Mouse (Mus musculus) neural tube, embryonic 13.5 days (tissue): ENCODE results near the gene Efcab11. TPM values are rescaled to one million over a fixed set of nuclear protein-coding genes. Genes with fewer than 3 reads are reported as not detected.

Source experiments
- ATAC-seq: fragments of 200-750 bp; cut with Nextera tagmentation; 2 replicates; pipeline ENCODE4 v1.8.0; 2017; ENCODE audit warnings: low read depth, mild to moderate bottlenecking, moderate TSS enrichment, moderate library complexity
- H3K27ac ChIP-seq: fragments of 300-500 bp; sonication (generic); replicated peaks from 2 replicates; pipeline ENCODE4 v1.5.1; 2015; ENCODE audit warnings: moderate library complexity, mild to moderate bottlenecking, inconsistent platforms
- H3K27me3 ChIP-seq: fragments of 300-500 bp; sonication (generic); 2 replicates; pipeline ENCODE4 v1.6.1; 2015; ENCODE audit warnings: mild to moderate bottlenecking, inconsistent platforms
- H3K36me3 ChIP-seq: fragments of 300-500 bp; sonication (generic); 2 replicates; pipeline ENCODE4 v1.6.1; 2015; ENCODE audit warnings: mild to moderate bottlenecking, inconsistent platforms
- H3K4me1 ChIP-seq: fragments of 300-500 bp; sonication (generic); replicated peaks from 2 replicates; pipeline ENCODE4 v1.6.1; 2015; ENCODE audit warnings: inconsistent platforms
- H3K4me2 ChIP-seq: fragments of 300-500 bp; sonication (generic); 2 replicates; pipeline ENCODE4 v1.6.1; 2015; ENCODE audit warnings: inconsistent platforms, mild to moderate bottlenecking, moderate library complexity
- H3K4me3 ChIP-seq: fragments of 300-500 bp; sonication (generic); 2 replicates; pipeline ENCODE4 v1.5.1; 2015; ENCODE audit warnings: mild to moderate bottlenecking, inconsistent platforms
- H3K9ac ChIP-seq: fragments of 300-500 bp; sonication (generic); 2 replicates; pipeline ENCODE4 v1.6.1; 2015; ENCODE audit warnings: moderate library complexity, mild to moderate bottlenecking, inconsistent platforms
- H3K9me3 ChIP-seq: fragments of 300-500 bp; sonication (generic); 2 replicates; pipeline ENCODE4 v1.6.1; 2016; ENCODE audit warnings: inconsistent platforms
- WGBS: fragments of 180-500 bp; shearing (Covaris S2); methylation state at CpG from one replicate; pipeline ENCODE4 v1.1.7; 2015; 5-methylcytosine and 5-hydroxymethylcytosine counted together
- polyA plus RNA-seq: library from polyadenylated mRNA; unstranded; fragments of >200 nt; fragmentation: Nextera tagmentation; extraction: Ambion mirVana; gene quantifications from 2 replicates; pipeline ENCODE4 v1.2.1, GENCODE M21; 2015

Efcab11 gene
- polyA plus RNA-seq, 1 experiment from 2014 or later: 4.2 TPM

DNA sequence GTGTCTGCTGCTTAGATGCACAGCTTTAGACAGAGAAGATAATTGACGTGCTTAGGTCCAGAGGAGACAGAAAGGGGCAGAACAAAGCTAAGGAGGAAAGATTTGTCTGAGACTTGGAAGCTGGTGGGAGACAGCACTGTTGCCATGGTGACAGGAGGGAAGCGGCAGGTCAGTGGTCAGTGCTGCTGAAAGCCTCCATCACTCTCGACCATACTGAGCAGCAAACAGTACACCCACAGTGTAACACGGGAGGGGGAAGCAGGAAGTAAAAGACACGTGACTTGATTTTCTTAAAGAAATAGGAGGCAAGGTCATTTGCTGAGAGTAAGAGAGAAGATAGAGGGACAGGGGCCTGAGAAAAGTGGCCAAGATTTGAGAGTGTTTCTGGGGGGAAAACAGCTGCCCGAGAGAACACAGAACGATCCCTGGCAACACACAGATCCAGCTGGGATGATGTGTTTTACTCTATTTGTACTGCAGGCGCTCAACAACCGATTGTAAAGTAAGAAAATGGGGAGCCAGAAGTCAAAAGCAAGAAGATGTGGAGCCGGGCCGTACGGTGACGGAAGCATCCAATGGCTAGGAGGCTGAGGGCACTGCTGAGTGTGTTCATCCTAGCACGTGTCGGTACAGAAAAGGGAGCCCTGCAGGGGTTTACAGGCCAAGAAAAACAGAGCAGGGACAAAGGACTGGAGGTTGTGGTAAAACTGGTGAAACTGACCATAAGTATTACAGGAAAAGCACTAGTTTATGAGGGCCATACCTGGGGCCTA is 126.3 kb downstream of the Efcab11 start:
- H3K9me3 ChIP-seq: no peaks in the 10 kb centered on the region
- H3K9ac ChIP-seq: no peak overlapping the region
- WGBS: 36% methylated on average over 15 of the region's 15 CpGs

DNA sequence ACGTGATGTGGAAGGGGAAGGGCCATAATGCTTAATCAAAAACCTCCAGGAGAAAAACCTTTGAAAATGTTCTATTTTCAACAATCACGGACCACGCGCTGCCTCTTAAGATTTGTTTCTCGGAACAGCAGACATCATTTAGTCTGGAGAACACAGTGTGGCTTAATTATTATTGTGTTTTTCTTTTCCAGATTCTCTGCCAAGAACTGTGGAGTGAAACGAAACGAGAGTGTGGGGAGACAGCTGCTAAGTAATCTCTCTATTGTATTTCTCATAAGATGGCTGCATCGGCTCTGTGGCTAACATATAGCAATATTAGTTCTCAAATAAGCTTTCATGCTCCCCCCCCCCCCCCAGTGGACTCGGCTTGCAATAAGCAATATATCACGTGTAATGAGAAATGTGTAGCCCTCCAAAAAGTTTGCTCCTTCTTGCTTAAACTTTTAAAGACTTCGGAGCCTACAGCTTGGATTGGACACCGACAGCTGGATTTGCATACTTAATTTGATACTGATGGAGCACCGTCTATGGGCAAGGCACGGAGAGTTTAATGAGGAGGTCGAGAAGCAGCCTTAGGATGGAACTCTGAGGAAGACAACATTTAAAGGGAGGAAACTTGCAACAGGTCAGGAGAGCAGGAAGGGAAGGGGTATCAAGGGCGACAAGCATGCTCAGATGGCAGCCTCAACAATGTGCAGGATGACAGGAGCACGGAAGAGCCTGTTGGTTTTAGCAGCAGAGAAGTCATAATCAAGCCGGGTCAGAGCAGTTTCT is 127.1 kb downstream of the Efcab11 start:
- H3K9me3 ChIP-seq: no peaks in the 10 kb centered on the region
- H3K4me1 ChIP-seq: peaks cover 20% of the 10 kb centered on the region
- H3K4me2 ChIP-seq: peak overlapping the region; percentile 39
- H3K27me3 ChIP-seq: no peaks in the 10 kb centered on the region
- H3K36me3 ChIP-seq: no peaks in the 10 kb centered on the region
- 51% methylated on average over 18 of the region's 18 CpGs for WGBS
- no peak overlapping the region for H3K4me3 ChIP-seq
- peak overlapping the region; percentile 68 for H3K27ac ChIP-seq
- H3K9ac ChIP-seq: no peak overlapping the region
- 0 out of 2 replicates have a peak, but pooled peaks have one; percentile 3 for ATAC-seq

More for the DNA sequence above, 126.3 kb downstream of the Efcab11 start:
- ATAC-seq: peak; percentile 91
- no peak overlapping the region for H3K4me3 ChIP-seq
- no peaks in the 10 kb centered on the region for H3K36me3 ChIP-seq
- H3K4me1 ChIP-seq: peaks cover 20% of the 10 kb centered on the region
- no peaks in the 10 kb centered on the region for H3K27me3 ChIP-seq
- peak overlapping the region; percentile 68 for H3K27ac ChIP-seq
- peak overlapping the region; percentile 39 for H3K4me2 ChIP-seq

DNA sequence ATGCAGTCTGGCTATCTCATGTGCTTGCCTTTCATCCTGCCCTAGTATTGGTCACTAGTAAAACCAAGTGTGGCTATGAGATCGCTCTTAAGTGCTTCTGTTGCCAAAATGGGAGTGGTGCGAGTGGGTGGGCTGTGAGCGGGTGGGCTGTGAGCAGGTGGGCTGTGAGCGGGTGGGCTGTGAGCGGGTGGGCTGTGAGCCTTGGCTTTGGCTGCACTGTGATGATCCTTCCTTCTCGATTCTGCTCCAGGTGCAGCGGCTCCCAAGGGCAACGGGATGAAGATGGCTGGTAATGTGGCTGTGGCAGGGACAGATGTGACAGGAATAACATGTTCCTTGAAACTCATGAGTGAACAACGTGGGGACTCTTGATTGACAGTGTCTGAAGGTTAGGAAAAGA is 128.0 kb downstream of the Efcab11 start:
- no peaks in the 10 kb centered on the region for H3K9me3 ChIP-seq
- H3K27ac ChIP-seq: no peak overlapping the region
- peaks cover 20% of the 10 kb centered on the region for H3K4me1 ChIP-seq
- H3K27me3 ChIP-seq: no peaks in the 10 kb centered on the region
- H3K4me2 ChIP-seq: no peak overlapping the region
- WGBS: 88% methylated on average over 9 of the region's 9 CpGs
- H3K9ac ChIP-seq: no peak overlapping the region
- no peak overlapping the region for H3K4me3 ChIP-seq
- H3K36me3 ChIP-seq: no peaks in the 10 kb centered on the region
- no peak for ATAC-seq

DNA sequence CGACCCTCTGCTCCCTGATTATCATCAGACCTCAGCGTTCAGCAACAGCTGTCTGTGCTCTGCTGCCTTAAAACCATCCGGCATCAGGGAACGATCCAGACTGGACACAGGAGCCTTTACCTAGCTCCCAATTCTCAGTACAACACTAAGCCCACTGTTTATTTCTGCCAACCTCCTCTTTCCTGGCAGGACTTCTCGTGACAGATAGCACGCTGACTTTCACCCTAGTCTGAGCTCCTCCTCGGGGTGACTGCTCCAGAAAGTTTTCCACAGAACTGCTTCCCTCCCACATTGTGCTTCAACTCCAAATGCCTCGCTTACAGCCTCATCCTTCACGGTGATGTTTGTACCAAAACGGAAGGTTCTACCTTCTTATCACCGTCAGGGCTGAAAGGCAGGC is 131.3 kb downstream of the Efcab11 start:
- Histone ChIP-seq H3K4me1 (peaks cover 14% of the 10 kb centered on the region), H3K9ac (no peak overlapping the region), H3K27me3 (no peaks in the 10 kb centered on the region), H3K4me3 (no peak overlapping the region), H3K27ac (no peak overlapping the region), H3K36me3 (no peaks in the 10 kb centered on the region), H3K4me2 (no peak overlapping the region), H3K9me3 (no peaks in the 10 kb centered on the region)
- 85% methylated on average over 11 of the region's 11 CpGs for WGBS
- ATAC-seq: no peak

DNA sequence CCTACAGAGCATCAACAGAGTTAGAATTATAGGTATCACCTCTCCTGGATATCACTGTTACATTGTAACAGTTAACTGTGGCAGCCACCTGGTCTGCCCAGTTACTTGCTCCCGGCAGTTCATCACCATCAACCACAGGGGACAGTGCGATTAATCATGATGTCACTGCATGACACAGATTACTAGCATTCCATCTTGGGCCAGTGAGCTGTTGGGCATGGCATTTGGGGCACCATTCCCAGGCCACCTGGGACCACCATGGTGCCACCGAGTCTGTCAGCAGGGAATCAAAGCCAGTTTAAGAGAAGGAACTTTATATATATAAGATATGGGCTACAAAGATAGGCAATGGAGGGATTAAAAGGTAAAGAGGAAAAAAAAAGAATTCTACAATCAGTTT is 134.8 kb downstream of the Efcab11 start:
- Histone ChIP-seq H3K27me3 (no peaks in the 10 kb centered on the region), H3K4me3 (no peak overlapping the region), H3K4me1 (no peaks in the 10 kb centered on the region; the same call in 1 of the 2 replicates), H3K4me2 (no peak overlapping the region), H3K9ac (no peak overlapping the region), H3K36me3 (no peaks in the 10 kb centered on the region), H3K9me3 (no peaks in the 10 kb centered on the region), H3K27ac (no peak overlapping the region)
- ATAC-seq: no peak
- 73% methylated on average over 3 of the region's 3 CpGs for WGBS

DNA sequence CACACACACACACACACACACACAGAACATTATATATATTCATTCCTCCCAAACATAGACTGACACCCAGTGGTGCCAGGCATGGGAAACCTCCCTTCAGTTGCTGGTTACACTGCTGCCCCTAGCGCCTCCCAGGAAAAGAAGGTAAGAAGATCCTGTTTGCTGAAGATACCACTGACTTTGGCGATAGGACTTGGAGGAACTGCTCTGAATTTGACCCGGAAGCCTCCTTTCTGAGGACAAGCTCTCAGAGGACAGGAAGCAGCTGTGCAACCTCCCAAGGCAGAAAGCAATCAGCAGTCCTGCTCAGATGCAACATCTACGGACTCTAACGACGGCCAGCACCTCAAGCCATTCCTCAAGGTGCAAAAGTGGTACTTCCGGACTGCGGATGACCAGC is 142.6 kb downstream of the Efcab11 start:
- WGBS: 81% methylated on average over 8 of the region's 8 CpGs
- Histone ChIP-seq H3K4me3 (no peak overlapping the region), H3K27ac (no peak overlapping the region), H3K9ac (no peak overlapping the region), H3K27me3 (no peaks in the 10 kb centered on the region), H3K9me3 (no peaks in the 10 kb centered on the region), H3K4me2 (no peak overlapping the region), H3K4me1 (peaks cover 11% of the 10 kb centered on the region), H3K36me3 (no peaks in the 10 kb centered on the region)
- ATAC-seq: no peak

DNA sequence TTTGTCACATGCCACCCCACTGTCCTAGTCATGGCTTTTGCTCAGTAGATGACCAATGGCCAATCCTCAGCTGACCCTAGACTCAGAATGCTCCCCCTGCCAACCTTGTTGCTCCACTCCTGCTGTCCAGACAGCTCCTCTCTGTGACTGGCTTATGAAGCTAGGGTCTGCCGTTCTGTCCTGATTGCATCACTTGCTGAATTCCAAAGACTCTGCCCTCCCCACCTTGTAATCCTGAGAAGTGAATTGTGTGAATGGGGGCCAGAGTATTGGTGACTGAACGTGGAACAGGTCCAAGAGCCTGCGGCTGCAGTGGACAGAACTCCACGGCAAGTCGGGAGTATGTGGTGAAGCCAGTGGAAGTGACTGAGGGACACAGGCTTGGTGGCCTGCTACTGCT is 145.0 kb downstream of the Efcab11 start:
- H3K9ac ChIP-seq: no peak overlapping the region

DNA sequence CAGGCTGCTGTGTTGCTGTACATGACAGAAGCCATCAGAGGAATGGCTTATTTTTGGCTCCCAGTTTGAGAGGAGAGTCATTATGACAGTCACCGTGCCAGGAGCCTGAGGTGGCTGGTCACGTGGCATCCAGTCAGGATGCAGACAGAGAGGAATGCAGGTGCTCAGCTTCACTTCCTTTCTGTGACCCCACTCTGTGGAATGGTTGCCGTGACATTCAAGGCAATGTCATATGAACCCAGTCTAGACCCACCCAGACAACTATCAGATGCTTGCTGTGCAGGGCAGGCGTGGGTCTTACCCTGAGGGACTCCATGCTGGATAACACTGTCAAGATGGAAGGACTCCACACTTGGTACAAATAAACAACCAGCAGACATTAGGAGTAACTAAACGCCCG is 146.0 kb downstream of the Efcab11 start:
- no peaks in the 10 kb centered on the region for H3K36me3 ChIP-seq

More for the DNA sequence above, 145.0 kb downstream of the Efcab11 start:
- H3K9me3 ChIP-seq: no peaks in the 10 kb centered on the region
- no peaks in the 10 kb centered on the region for H3K27me3 ChIP-seq
- peaks cover 18% of the 10 kb centered on the region for H3K4me1 ChIP-seq
- no peak for ATAC-seq
- 71% methylated on average over 5 of the region's 5 CpGs for WGBS
- H3K27ac ChIP-seq: no peak overlapping the region
- no peaks in the 10 kb centered on the region for H3K36me3 ChIP-seq
- no peak overlapping the region for H3K4me3 ChIP-seq
- H3K4me2 ChIP-seq: no peak overlapping the region

DNA sequence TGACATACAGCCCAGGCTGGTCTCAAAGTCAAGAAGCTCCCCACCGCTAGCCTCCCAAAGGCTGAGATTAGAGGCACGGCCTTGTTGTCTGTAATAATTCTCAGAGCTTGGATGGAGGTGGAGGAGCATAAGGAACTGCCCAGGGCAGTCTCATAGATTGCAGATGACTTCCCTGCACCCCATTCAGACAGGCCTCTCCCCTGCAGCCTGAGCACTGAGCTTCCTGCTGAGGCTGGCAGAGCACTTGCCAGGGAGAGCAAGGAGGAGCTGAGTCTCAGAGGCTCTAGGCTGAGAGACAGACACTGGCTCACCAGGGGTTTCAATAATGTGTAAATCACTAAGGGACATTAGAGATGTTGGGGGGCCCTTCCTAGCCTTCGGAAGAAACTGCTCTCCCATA is 147.3 kb downstream of the Efcab11 start:
- no peak overlapping the region for H3K9ac ChIP-seq
- WGBS: 28% methylated on average over 3 of the region's 3 CpGs

More for the DNA sequence above, 146.0 kb downstream of the Efcab11 start:
- Histone ChIP-seq H3K9ac (no peak overlapping the region), H3K9me3 (no peaks in the 10 kb centered on the region), H3K4me3 (no peak overlapping the region), H3K27me3 (no peaks in the 10 kb centered on the region), H3K4me1 (peaks cover 18% of the 10 kb centered on the region), H3K4me2 (no peak overlapping the region), H3K27ac (peak overlapping the region; percentile 64; the same call in 1 of the 2 replicates)
- 91% methylated on average over 6 of the region's 6 CpGs for WGBS
- ATAC-seq: no peak

DNA sequence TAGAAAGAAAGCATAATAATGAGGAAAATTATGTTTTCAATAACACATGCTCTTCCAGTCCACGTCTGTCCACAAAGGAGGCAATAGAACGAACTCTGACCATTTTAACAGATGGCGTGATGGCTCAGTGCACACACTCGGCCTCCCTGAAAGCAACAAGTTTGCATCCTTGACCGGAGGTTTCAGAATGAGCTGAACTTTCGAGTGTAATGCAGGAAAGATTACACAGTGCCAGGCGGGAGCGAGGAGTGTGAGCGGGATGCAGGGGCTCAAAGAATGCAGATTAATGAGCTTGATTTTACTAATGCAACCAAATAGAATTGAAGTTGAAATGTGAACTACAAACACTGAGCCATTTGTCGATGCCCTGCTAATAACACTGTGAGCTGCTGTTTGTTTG is 149.1 kb downstream of the Efcab11 start:
- 56% methylated on average over 10 of the region's 10 CpGs for WGBS
- Histone ChIP-seq H3K36me3 (no peaks in the 10 kb centered on the region), H3K9me3 (no peaks in the 10 kb centered on the region), H3K4me2 (no peak overlapping the region), H3K9ac (no peak overlapping the region), H3K27me3 (no peaks in the 10 kb centered on the region), H3K4me1 (peaks cover 18% of the 10 kb centered on the region), H3K4me3 (no peak overlapping the region), H3K27ac (no peak overlapping the region)
- ATAC-seq: no peak

More for the DNA sequence above, 147.3 kb downstream of the Efcab11 start:
- H3K4me3 ChIP-seq: no peak overlapping the region
- H3K36me3 ChIP-seq: no peaks in the 10 kb centered on the region
- no peaks in the 10 kb centered on the region for H3K27me3 ChIP-seq
- ATAC-seq: peak; percentile 65
- H3K4me1 ChIP-seq: peaks cover 18% of the 10 kb centered on the region
- H3K27ac ChIP-seq: peak overlapping the region; percentile 64
- H3K4me2 ChIP-seq: no peak overlapping the region
- no peaks in the 10 kb centered on the region for H3K9me3 ChIP-seq

DNA sequence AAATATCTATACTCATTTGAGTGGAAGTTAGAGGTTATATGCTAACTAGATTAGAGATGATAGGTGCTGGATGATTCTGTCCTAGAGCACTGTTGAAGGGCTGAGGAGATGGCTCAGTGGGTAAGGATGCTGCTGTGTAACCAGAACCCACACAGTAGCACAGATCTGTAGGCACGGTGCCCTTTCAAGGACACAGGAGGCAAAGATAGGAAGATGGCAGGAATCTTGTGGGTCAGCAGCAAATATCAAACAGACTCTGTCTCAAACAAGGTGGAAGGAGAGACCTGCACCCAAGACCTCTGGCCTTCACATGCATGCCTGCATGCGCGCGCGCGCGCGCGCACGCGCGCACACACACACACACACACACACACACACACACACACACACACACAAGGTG is 160.0 kb downstream of the Efcab11 start:
- H3K27me3 ChIP-seq: no peaks in the 10 kb centered on the region
- peaks cover 13% of the 10 kb centered on the region for H3K4me1 ChIP-seq
- no peak overlapping the region for H3K4me3 ChIP-seq
- H3K9me3 ChIP-seq: no peaks in the 10 kb centered on the region
- no peak overlapping the region for H3K27ac ChIP-seq
- H3K4me2 ChIP-seq: no peak overlapping the region
- H3K36me3 ChIP-seq: no peaks in the 10 kb centered on the region
- WGBS: over 99% methylated on average over 12 of the region's 12 CpGs
- no peak for ATAC-seq
- H3K9ac ChIP-seq: no peak overlapping the region

DNA sequence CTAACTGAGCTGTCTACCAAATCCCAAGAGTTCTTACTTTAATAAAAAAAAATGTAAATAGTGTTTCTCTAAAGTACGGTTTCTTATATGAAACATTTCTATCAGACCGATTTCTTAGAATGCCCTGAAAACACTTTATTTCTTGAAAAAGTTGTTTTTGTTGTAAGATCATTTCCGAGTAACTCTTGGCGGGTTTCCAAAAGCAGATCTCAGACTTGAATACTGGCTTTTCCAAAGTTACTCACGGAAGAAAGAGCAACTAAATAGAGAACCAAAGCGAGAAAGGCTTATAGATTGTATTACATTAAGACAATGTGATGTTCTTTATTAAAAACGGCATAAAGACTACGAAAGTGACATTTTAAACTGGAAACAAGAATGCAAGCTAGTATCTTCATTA is 160.4 kb downstream of the Efcab11 start:
- Histone ChIP-seq H3K36me3 (no peaks in the 10 kb centered on the region), H3K4me3 (no peak overlapping the region), H3K4me1 (peaks cover 13% of the 10 kb centered on the region), H3K9ac (no peak overlapping the region), H3K27me3 (no peaks in the 10 kb centered on the region), H3K9me3 (no peaks in the 10 kb centered on the region), H3K4me2 (no peak overlapping the region), H3K27ac (no peak overlapping the region)
- WGBS: 87% methylated on average over 8 of the region's 8 CpGs
- ATAC-seq: no peak
